Mouse (Mus musculus) left cerebral cortex, adult 11 months (tissue): ENCODE data around the gene Park7.
A peak's percentile ranks its signal among the peaks of the same experiment; 100 is the strongest.

Experiments
- DNase-seq: peaks from one replicate; pipeline ENCODE4 v3.0.0; 2022; ENCODE audit warnings: low spot score

Park7 gene

DNA sequence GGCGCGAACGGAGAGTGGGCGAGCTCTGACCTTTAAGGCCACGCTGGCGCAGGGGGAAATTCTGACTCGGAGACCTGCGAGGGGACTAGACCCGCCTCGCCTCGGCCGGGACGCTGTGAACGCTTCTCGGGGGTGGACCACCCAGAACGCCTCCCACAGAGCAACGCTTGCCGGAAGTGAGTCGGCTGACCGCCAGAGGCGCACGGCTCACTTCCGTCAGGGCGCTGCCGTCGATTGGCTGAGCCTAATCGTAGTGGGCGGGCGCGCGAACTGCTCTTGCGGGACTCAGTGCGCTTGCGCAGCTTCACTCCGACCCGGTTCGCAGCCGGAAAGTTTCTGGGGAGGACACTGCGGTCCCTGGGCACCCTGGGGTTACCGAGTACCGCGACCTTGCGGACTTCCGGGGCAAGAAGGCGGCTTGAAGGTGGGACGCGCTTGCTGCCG, at the start of gene Park7, which contains the start of gene Tnfrsf9:
TSS of gene Park7 (minus strand) at position 148 of the 444 bp plus-strand sequence.
TSS of gene Tnfrsf9 (plus strand) at position 273 of the 444 bp plus-strand sequence.
- peak; percentile 94 for DNase-seq

DNA sequence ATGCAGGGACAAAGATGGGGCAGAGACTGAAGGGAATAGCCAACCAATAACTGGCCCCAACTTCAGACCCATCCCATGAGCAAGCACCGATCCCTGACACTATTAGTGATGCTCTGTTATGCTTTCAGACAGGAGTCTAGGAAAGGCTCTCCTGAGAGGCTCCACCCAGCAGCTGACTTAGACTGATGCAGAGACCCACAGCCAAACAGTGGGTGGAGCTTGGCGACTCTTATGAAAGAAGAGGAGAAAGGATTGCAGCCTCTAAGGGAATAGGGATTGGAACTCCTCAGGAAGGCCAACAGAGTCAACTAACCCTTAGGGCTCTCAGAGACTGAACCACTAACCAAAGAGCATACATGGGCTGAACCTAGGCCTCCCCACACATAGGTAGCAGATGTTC, 49.5 kb upstream of the Park7 start:
- no peak for DNase-seq

DNA sequence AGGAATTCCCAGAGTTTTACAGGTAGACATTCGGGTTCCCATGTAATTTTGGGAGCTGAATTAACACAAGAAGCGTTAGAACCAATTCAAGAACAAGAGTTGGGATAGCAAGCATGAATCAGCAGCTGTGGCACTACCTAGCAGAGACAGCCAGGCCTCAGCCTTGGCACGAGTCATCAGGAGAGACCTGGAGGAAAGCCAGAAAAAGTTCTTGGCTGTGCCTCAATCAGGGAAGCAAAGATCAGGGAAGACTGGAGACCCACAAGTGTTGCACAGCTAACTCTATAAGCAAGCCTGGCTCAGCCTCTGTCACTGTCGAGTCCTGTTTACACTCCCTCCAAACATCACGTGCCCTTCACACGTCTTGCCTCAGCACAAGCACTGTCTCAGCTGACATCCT, 48.0 kb upstream of the Park7 start:
- no peak for DNase-seq

DNA sequence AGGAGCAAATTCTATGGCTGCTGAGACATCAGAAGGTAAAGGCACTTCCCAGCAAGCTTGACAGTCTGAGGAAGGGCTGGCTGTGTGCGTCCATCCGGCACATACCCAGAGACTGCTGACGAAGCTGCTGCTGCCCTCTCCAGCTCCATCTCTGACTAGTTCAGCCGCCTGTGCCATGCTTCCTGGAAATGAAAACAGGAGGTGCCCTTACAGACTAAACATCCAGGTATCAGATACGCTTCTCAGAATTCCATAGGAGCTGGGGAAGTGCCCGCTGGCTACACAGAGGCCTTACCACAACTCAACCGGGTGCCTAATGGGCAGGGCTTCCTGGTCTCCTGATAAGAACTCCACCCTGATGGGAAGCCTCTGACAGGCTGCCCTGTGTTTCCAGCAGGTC, 44.3 kb upstream of the Park7 start:
- no peak for DNase-seq

DNA sequence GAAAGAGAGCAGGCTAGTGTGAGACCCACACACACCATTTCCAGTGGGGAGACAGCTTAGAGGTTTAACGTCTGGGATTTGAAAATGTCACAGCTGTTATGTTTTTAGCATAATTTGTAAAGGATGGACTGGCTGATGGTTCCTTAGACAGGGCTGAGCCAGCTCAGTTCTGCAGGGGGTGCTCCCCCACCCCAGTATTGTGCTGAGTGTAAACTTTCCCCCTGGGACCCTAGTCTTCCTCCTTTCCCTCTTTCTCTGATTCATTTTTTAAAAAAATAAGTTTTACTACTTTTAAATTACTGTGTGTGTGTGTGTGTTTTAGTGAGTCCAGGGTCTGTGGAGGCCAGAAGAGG, 42.8 kb upstream of the Park7 start:
- DNase-seq: no peak

DNA sequence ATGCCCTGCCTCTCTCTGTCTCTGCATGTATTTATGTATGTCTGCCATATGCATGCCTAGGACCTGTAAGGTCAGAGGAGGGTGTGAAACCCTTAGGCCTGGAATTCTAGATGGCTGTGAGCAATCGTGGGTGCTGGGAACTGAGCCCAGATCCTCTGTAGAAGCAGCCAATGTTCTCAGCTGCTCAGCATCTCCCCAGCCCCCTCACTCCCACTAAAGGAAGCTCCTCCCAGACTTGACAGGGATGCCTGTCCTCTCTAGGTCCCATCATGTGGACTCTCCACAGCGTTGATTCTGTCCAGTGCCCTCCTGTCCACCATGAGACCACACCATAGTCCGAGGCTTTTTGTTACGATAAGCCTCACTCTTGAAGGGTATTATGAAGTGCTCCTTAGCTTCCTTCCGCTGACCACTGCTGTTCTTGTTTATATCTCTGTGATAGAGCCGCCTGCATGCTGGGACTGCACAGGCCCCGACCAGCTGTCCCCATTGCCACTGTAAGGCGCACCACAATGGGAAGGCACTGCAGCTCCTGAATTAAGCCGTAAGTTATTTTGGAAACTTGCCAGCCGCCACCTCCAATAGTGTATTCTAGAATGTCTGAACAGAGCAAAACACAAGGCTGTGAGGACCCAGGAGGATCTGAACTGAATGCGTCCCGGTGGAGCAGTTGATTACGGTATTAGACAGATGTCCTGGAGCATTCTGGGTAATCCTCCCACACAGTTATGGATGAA, 42.3 kb upstream of the Park7 start:
- DNase-seq: no peak

DNA sequence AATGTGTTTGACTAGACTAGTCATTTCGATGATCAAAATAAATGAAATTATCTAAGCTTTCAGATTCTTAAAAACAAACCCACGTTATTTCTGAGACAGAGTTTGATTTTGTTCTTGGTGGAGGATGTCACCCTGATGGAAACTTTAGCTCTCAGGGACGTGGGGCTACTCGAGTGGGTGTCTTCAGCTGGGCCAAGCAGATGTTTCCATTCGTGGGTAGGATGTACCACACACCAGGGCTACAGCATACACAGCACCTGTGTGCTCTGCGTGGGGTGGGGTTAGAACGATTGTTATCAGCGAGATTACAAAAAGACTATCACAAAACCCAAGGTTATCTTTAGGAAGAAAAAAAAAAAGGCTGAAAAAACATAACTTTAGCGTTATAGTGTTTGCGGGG, 36.7 kb upstream of the Park7 start:
- no peak for DNase-seq

DNA sequence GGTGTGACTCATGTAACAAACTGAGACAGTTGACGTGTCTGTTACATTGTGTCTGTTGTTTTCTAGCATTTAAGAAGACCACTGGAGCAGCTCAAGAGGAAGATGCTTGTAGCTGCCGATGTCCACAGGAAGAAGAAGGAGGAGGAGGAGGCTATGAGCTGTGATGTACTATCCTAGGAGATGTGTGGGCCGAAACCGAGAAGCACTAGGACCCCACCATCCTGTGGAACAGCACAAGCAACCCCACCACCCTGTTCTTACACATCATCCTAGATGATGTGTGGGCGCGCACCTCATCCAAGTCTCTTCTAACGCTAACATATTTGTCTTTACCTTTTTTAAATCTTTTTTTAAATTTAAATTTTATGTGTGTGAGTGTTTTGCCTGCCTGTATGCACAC, 30.5 kb upstream of the Park7 start:
- DNase-seq: no peak

DNA sequence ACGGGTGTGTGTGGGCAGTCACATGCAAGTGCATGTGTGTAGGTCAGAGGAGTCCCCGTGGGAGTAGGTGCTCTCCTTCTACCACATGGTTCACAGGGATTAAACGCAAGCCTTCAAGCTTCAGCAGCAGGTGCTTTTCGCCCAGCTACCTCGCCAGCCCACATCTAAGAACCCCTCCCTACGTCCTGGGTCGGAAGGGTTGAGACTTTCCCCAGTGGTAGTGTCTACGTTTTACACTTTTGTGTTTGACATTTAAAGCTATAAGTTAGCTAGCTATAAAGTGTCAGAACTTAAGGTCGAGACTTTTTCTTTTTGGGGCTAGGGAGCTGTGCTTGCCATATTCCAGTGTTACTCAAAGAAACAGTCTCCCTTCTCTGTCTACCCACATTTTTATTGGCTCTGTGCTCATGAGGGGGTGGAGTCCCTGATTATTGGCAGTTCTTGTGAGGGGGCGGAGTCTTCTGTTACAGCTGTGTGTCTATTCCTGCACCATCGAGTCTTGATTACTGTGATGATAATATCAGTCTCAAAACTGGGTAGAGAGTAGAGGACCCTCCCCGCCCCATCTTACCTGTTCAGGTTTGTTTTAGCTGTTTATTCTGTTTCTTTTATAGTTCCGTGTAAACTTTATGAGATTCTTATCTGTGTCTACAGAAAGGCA, 25.9 kb upstream of the Park7 start:
- no peak for DNase-seq

DNA sequence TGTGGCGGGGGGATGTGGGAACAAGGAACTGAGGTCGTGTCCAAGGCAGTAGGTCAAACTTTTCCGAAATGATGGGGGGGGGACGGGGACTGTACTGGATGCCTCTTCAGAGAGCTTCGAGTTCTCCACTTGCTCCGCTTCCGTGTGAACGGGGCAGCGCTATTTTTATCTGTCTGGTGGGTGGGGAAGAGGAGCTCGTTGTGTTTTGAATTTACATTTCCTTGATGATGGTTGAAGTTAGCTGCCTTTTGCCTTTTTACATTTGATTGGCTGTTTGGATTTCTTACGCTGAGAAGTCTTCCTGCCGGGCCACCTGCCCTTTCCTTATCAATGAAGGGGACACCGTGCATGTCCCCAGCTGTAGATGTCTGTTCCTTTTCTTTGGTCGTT, 23.8 kb upstream of the Park7 start:
- DNase-seq: no peak

DNA sequence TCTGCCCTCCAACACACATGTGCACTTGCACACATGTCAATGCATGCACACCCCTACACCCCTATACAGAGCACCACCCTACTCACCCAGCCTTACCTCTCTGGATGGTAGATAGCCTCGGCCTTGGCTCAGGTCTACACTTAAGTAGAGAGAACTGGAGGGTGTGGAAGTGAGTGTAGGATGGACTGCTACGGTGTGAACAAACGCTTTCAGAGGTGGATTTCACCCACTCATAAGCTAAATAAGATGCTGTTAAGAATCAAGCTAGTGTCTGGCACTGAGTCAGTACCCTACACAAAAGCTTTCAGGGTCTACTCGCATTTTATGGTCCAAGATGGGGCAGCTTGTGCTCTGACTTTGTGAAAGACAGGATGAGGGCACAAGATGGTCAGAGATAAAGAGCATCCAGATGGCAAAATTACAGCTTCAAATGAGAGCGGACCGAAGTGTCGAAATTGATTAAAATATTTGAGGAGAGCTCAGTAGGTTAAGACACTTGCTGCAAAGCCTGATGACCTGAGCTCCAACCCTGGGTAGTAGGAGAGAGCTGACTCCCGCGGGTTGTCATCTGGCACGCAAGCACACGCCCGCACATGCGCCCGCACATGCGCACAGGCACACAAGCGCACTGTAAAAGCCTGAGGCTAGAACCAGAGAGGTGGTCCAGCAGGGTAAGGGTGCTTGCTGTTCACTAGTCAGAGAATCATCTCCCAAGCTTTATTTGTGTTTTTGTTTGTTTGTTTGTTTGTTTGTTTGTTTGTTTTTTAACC, 23.2 kb upstream of the Park7 start:
- no peak for DNase-seq

DNA sequence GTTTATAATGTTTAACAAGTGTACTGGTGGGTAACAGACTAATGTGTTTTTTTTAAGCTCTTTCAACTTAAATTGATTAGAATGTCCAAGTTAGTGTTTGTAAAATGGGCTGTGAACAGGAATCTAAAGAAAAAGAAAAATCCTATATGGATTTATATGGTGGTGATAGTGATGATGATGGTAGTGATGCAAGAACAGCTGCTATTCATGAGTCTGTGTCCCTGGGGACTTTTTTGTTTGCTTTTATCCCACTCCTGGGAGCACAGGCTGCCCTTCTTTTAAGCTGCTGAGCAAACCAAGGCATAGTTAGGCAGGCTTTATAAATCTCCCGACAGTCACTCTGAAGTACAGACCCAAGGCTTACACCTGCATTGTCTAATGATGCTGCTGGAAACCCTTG, 19.3 kb upstream of the Park7 start:
- no peak for DNase-seq

DNA sequence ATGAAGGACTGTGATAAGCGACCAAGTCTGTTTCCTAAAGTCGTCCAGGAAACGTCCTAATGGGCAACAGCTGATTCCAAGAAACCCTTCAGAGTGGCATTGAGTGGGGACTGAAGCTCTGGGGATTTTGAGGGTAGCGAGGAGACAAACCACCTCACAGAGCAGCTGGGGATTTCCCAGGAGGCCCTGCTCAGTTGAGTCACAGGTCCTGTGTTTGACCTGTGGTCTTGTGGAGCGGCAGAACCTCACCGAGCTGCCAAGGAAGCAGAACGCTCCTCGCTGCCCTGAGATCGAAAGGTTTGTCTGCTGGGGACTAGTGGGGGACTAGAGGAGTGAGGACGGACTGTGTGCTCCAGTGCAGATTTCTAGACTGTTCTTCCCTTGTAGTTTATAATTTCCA, 13.6 kb upstream of the Park7 start:
- no peak for DNase-seq

DNA sequence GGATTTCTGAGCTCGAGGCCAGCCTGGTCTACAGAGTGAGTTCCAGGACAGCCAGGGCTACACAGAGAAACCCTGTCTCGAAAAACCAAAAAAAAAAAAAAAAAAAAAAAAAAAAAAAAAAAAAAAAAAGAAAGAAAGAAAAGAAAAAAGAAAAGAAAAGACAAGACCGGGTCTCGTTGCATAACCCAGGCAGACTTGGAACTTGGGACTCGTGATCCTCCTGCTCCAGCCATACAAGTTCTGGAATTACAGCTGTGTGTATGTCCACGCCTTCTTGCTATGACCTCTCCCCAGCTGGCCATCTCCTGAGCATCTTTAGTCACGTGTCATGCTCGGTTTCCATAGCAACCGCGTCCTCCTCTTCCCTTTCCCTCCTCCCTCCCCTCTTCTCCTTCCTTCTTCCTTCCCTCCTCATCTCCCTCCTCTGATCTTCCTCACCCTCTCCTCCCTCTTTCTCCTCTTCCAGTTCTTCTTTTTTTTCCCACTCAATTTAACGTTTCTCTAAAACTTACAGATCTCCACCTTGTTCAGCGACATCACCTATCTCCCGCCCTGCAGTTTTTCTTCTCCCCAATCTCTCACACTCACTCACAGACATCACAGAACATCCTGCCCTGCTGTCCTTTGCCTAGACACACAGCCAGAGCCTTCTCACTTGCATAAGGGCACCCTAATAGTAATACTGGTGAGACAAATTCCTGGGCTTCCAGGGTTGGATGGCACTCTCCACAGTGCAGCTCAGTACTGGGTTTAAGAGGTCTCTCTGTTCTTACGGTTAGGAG, 12.9 kb upstream of the Park7 start:
- DNase-seq: no peak

DNA sequence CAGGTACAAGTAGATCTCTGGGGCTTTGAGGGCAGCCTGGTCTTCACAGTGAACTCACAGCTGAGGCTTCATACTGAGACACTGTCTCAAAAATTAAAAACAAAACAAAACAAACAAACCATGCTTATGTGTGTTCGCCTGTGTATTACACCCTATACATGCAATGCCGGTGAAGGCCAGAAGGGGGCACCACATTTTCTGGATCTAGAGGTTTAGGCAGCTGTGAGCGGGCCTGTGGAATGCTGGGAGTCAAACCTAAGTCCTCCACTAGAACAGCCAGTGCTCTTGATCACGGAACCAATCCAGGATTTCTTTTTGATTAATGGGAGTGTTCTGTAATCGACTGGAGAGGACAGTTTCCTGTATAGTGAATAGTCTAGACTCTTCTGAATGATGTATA, 11.7 kb upstream of the Park7 start:
- DNase-seq: no peak

DNA sequence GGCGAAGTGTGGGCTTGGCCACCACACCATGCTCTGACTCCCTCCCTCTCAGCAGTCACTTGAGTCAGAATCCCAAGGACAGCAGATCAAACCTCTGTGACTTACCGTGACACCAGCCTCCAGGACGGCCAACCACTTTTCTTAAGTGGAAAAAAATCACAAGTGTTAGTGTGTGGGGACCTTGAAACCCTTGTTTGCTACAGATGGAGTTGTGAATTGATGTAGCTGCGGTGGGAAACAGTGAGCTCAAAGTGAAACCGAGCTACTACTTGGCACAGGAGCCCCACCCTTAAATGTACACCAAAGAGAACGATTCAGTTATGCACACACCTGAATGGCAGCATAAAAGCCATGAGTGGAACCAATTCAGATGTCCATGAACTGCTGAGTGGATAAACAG, 10.7 kb upstream of the Park7 start:
- no peak for DNase-seq

DNA sequence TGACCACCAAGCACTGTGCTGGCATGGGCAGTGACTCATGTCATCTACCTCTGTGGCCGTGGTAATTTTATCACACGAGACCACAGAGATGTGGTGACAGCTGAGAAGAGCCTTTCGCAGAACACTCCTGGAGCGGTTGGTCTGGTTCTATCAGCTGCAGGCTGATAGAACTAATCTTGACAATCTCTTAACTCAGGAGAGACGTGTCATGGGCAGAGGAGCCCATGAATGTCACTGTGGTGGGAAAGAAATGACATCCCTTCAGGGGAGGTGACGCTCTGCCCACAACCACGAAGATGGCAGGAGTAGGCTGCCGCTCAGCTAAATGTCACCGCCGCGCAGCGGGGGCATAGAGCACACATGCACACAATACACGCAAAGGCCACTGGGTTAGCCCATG, 10.1 kb upstream of the Park7 start:
- no peak for DNase-seq

DNA sequence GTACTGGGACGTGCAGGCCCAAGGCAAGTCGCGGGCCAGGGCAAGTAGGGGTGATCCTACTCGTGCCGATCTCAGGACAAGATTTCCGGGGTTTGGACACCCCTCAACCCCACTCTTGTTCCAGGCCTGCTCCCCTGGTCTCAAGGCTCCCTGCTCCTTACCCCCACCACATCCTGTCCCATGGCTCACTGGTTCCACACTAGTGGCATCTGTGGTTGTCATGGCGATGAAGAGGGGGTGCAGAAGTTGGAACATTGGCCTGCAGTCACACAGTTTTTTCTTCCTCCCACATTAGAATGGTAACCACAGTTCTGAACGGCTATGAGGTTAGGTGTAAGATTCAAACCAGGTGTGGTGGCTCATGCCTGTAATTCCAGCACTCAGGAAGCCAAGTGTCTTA, 7.0 kb upstream of the Park7 start:
- DNase-seq: no peak

DNA sequence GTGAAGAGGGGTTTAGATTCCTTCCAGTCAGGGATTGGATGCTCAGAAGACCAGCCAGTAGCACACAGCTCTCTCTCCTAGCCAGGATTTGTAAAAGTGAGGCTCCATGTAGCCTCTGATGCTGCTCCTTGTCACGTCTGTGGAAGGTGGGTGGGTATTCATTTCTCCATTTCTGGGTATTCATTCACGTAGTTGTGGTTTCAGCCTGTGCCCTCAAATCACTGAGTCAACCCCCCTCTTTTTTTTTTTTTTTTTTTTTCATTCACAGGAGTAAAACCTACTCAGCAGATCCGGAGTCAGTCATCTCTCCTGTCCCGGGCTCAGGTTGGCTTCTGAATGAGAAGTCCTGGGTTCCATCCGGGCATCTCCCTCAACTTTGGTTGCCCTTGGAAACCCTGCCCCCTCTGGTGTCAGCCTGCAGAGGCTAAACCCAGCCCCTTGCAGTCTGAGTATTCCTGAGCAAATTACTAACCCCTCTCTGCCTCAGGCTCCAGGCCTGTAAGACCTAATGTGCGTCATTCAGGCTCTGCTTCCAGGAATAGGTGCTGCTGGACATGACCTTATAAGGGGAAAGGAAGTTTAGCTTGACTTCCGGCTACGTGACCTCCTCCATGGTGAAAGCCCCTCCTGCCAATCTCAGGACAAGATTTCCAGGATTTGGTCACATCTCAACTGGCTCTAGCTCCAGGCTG, 3.2 kb upstream of the Park7 start:
- no peak for DNase-seq

DNA sequence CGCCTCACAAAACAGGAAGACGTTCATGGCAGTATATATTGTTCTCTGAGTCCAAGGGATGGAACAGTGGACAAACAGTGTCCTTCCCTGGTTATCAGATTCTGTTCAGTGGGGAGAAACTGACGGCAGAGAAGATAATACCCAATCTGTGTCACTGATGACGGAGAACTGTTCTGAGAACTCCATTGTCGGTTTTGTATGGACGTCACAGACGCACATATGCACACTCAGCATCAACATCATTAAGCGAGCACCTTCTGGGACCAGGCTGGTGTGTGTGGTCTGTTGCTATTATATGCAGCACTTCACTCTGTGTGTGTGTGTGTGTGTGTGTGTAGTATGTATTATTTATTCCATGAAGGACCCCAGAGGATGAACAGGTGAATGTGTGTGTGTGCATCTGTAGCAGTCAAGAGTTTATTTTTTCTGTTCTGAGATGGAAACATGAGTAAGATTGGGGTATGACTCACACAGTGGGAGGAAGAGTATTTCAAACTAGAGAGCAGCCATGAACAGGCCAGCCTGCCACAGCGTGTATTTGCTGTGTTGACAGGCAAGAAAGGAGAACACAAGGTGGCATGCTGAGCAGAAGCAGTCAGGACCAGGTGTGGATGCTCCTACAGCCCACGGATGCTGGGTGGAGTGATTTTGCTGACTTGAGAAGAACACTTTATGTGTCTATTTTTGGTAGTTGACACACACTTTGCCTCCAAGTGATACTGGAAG, 1.1 kb upstream of the Park7 start:
- no peak for DNase-seq

DNA sequence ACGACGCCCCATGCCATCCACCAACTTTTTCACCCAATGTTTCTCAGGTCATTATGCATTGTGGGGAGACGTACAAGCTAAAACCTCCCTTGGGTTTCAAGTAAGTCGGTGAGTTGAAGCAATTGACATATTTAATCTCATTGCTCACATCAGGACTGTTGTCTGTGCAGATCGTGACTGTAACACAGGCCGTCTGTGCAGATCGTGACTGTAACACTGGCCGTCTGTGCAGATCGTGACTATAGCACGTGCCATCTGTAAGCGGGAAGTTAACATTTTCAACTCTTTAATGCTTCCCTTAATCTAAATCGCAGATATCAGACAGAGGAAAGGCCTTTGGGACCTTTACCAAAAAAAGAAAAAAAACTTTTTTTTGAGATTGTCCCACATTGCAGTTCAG, 494 bp downstream of the Park7 start:
- DNase-seq: no peak
